Mouse (Mus musculus) forebrain, embryonic 14.5 days (tissue): ENCODE results near the gene Glt28d2. TPM values are rescaled to one million over a fixed set of nuclear protein-coding genes. Genes with fewer than 3 reads are reported as not detected.

Source experiments
- ATAC-seq: fragments of 200-750 bp; cut with Nextera tagmentation; 2 replicates; pipeline ENCODE4 v1.8.0; 2017; ENCODE audit warnings: mild to moderate bottlenecking, moderate library complexity
- DNase-seq: peaks from one replicate; pipeline ENCODE4 v3.0.0-alpha.2; 2015; ENCODE audit warnings: low spot score
- H3K27ac ChIP-seq: fragments of 300-500 bp; sonication (generic); 2 replicates; pipeline ENCODE4 v1.5.1; 2014; ENCODE audit warnings: low read depth, mild to moderate bottlenecking, control low read depth, low read length, moderate library complexity
- H3K27me3 ChIP-seq: fragments of 300-500 bp; sonication (generic); replicated peaks from 2 replicates; pipeline ENCODE4 v1.6.1; 2014; ENCODE audit warnings: low read length, control low read depth, mixed read lengths; ENCODE audit not compliant: control insufficient read depth, insufficient read depth
- H3K36me3 ChIP-seq: fragments of 300-500 bp; sonication (generic); 2 replicates; pipeline ENCODE4 v1.6.1; 2014; ENCODE audit warnings: low read length, control low read depth; ENCODE audit not compliant: control insufficient read depth, insufficient read depth
- H3K4me1 ChIP-seq: fragments of 300-500 bp; sonication (generic); 2 replicates; pipeline ENCODE4 v1.6.1; 2014; ENCODE audit warnings: antibody characterized with exemption, low read length, control low read depth; ENCODE audit not compliant: control insufficient read depth, insufficient read depth
- H3K4me2 ChIP-seq: fragments of 300-500 bp; sonication (generic); 2 replicates; pipeline ENCODE4 v1.6.1; 2014; ENCODE audit warnings: mild to moderate bottlenecking, control low read depth, low read length
- H3K4me3 ChIP-seq: fragments of 300-500 bp; sonication (generic); 2 replicates; pipeline ENCODE4 v1.5.1; 2014; ENCODE audit warnings: low read depth, low read length, control low read depth
- H3K9ac ChIP-seq: fragments of 300-500 bp; sonication (generic); 2 replicates; pipeline ENCODE4 v1.6.1; 2014; ENCODE audit warnings: mild to moderate bottlenecking, low read length, control low read depth, moderate library complexity
- H3K9me3 ChIP-seq: fragments of 300-500 bp; sonication (generic); replicated peaks from 2 replicates; pipeline ENCODE4 v1.6.1; 2016; ENCODE audit warnings: low read length, control low read depth, mixed read lengths; ENCODE audit not compliant: control insufficient read depth
- WGBS: fragments of 180-500 bp; shearing (Covaris S2); extraction: QIAGEN DNeasy Blood & Tissue Kit; methylation state at CpG from one replicate; pipeline ENCODE4 v1.1.7; 2014; 5-methylcytosine and 5-hydroxymethylcytosine counted together
- polyA plus RNA-seq: library from polyadenylated mRNA; unstranded; fragments of >200 nt; fragmentation: Nextera tagmentation; extraction: Ambion mirVana; gene quantifications from 2 replicates; pipeline ENCODE4 v1.2.1, GENCODE M21; 2014

Glt28d2 gene
- polyA plus RNA-seq, 1 experiment from 2014 or later, result 0.57 TPM

GRCm38 (mm10) chr3:85827283-85827682, 60.0 kb downstream of the Glt28d2 start:
- H3K9ac ChIP-seq, result no peak overlapping the region
- no peak overlapping the region for H3K4me3 ChIP-seq
- H3K4me2 ChIP-seq, result no peak overlapping the region
- no peaks in the 10 kb centered on the region for H3K36me3 ChIP-seq
- no peak overlapping the region for H3K27ac ChIP-seq
- no peaks in the 10 kb centered on the region for H3K9me3 ChIP-seq
- ATAC-seq, result no peak
- DNase-seq, result no peak
- WGBS, result 68% methylated on average over 4 of the region's 4 CpGs
- no peaks in the 10 kb centered on the region for H3K27me3 ChIP-seq
- H3K4me1 ChIP-seq, result 0 out of 2 replicates have a peak, but pooled peaks cover 3% of the 10 kb centered on the region

- WGBS, result 78% methylated on average over 15 of the region's 15 CpGs
- H3K4me3 ChIP-seq, result no peak overlapping the region
- no peak for ATAC-seq
- H3K27ac ChIP-seq, result 0 out of 2 replicates have a peak overlapping the region, but pooled peaks have one; percentile 21
- no peaks in the 10 kb centered on the region for H3K36me3 ChIP-seq
- H3K27me3 ChIP-seq, result no peaks in the 10 kb centered on the region
- no peak overlapping the region for H3K9ac ChIP-seq
- peak; percentile 16 for DNase-seq
- H3K4me1 ChIP-seq, result no peaks in the 10 kb centered on the region
- H3K9me3 ChIP-seq, result no peaks in the 10 kb centered on the region
- H3K4me2 ChIP-seq, result no peak overlapping the region
These were observed 66.3 kb downstream of the Glt28d2 start for GRCm38 (mm10) chr3:85820839-85821548.

Other genes with a start within 250 kb of the Glt28d2 start
- gene Fam160a1, start 70.2 kb downstream of the Glt28d2 start, polyA plus RNA-seq, result 0.51 and 0.99 TPM in 2 replicates
- gene Gm37240, start within 50 bp of the Glt28d2 start, polyA plus RNA-seq, result 1.1 and 1.3 TPM in 2 replicates
- 4.6 and 6.9 TPM in 2 replicates for gene Sh3d19, start 83.6 kb upstream of the Glt28d2 start, polyA plus RNA-seq
- gene Prss48, start 115.0 kb upstream of the Glt28d2 start, polyA plus RNA-seq, result not detected in 2 replicates